Mouse (Mus musculus) liver, embryonic 12.5 days (tissue): ENCODE results near the gene Hdgfl2. TPM values are rescaled to one million over a fixed set of nuclear protein-coding genes. Genes with fewer than 3 reads are reported as not detected.

Experiments
- ATAC-seq: fragments of 200-750 bp; cut with Nextera tagmentation; 2 replicates; pipeline ENCODE4 v1.8.0; 2017; ENCODE audit warnings: moderate number of reproducible peaks, mild to moderate bottlenecking, moderate library complexity
- H3K27ac ChIP-seq: fragments of 300-500 bp; sonication (generic); 2 replicates; pipeline ENCODE4 v1.5.1; 2016; ENCODE audit warnings: mild to moderate bottlenecking
- H3K27me3 ChIP-seq: fragments of 300-500 bp; sonication (generic); replicated peaks from 2 replicates; pipeline ENCODE4 v1.6.1; 2016; ENCODE audit warnings: mild to moderate bottlenecking, moderate library complexity
- H3K36me3 ChIP-seq: fragments of 300-500 bp; sonication (generic); 2 replicates; pipeline ENCODE4 v1.6.1; 2016; ENCODE audit warnings: mild to moderate bottlenecking, moderate library complexity
- H3K4me1 ChIP-seq: fragments of 300-500 bp; sonication (generic); 2 replicates; pipeline ENCODE4 v1.6.1; 2016
- H3K4me2 ChIP-seq: fragments of 300-500 bp; sonication (generic); 2 replicates; pipeline ENCODE4 v1.6.1; 2016; ENCODE audit warnings: mild to moderate bottlenecking, moderate library complexity
- H3K4me3 ChIP-seq: fragments of 300-500 bp; sonication (generic); 2 replicates; pipeline ENCODE4 v1.5.1; 2016; ENCODE audit warnings: mild to moderate bottlenecking, moderate library complexity
- H3K9ac ChIP-seq: fragments of 300-500 bp; sonication (generic); 2 replicates; pipeline ENCODE4 v1.6.1; 2016; ENCODE audit warnings: mild to moderate bottlenecking, moderate library complexity
- H3K9me3 ChIP-seq: fragments of 300-500 bp; sonication (generic); replicated peaks from 2 replicates; pipeline ENCODE4 v1.6.1; 2016; ENCODE audit warnings: mild to moderate bottlenecking, moderate library complexity
- WGBS: fragments of 180-500 bp; shearing (Covaris S2); methylation state at CpG from one replicate; pipeline ENCODE4 v1.1.7; 2016; ENCODE audit not compliant: insufficient replicate concordance; 5-methylcytosine and 5-hydroxymethylcytosine counted together
- polyA plus RNA-seq: library from polyadenylated mRNA; unstranded; fragments of >200 nt; fragmentation: Nextera tagmentation; extraction: Ambion mirVana; gene quantifications from 2 replicates; pipeline ENCODE4 v1.2.1, GENCODE M21; 2016

Gene Hdgfl2
- polyA plus RNA-seq, 1 experiment from 2014 or later: 89.4 TPM

DNA sequence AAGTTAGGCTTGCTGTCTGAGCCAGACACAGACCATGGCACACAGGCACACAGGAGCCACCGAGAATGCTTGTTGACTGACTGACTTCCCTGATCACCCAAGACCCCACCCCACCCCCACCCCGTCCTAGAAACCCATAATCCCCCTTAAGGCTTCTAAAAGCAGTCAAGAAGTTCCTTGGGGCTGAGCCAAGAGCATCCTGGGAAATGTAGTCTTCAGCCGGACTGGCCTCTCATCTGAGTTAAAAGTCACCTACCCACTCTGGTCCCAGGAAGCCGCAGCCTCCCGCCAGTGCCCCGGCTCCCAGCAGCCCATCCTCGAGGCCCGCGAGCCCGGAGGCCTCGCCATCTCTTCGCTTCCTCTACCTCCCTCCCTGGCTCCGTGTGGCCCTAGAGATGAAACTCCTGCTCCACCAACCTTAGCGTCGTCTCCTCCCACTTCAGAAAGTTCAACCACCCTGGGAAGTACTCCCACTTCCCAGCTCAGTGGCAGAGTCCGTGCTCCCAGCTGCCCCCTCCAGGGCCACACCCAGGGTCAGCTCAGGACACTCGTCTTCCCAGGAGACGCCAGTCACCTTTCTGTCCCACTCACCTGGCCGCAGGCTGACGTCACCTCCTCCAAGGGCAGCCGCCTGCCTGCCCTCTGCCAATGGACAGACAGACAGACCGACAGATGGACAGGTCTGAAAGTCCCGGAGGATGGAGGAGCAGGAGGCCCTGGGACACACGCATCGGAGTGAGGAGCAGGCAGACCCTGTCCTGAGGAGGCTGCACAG, 58.6 kb downstream of the Hdgfl2 start:
- no peak overlapping the region for H3K4me3 ChIP-seq
- peaks cover 63% of the 10 kb centered on the region for H3K4me1 ChIP-seq
- peaks cover 66% of the 10 kb centered on the region for H3K27me3 ChIP-seq
- no peak overlapping the region for H3K27ac ChIP-seq
- no peaks in the 10 kb centered on the region for H3K9me3 ChIP-seq
- H3K9ac ChIP-seq: no peak overlapping the region
- WGBS: 25% methylated on average over 25 of the region's 25 CpGs
- no peak for ATAC-seq
- peak overlapping the region; percentile 13; the same call in 1 of the 2 replicates for H3K4me2 ChIP-seq
- no peaks in the 10 kb centered on the region for H3K36me3 ChIP-seq

- peaks cover 50% of the 10 kb centered on the region for H3K4me1 ChIP-seq
- H3K36me3 ChIP-seq: no peaks in the 10 kb centered on the region
- peak overlapping the region; percentile 90 for H3K4me2 ChIP-seq
- H3K9ac ChIP-seq: peak overlapping the region; percentile 46
- H3K27ac ChIP-seq: no peak overlapping the region
- H3K9me3 ChIP-seq: no peaks in the 10 kb centered on the region
- 7% methylated on average over 21 of the region's 21 CpGs for WGBS
- H3K4me3 ChIP-seq: peak overlapping the region; percentile 62
- ATAC-seq: no peak
- peaks cover 79% of the 10 kb centered on the region for H3K27me3 ChIP-seq
These were observed 59.9 kb downstream of the Hdgfl2 start for GRCm38 (mm10) chr17:56139355-56139754.

DNA sequence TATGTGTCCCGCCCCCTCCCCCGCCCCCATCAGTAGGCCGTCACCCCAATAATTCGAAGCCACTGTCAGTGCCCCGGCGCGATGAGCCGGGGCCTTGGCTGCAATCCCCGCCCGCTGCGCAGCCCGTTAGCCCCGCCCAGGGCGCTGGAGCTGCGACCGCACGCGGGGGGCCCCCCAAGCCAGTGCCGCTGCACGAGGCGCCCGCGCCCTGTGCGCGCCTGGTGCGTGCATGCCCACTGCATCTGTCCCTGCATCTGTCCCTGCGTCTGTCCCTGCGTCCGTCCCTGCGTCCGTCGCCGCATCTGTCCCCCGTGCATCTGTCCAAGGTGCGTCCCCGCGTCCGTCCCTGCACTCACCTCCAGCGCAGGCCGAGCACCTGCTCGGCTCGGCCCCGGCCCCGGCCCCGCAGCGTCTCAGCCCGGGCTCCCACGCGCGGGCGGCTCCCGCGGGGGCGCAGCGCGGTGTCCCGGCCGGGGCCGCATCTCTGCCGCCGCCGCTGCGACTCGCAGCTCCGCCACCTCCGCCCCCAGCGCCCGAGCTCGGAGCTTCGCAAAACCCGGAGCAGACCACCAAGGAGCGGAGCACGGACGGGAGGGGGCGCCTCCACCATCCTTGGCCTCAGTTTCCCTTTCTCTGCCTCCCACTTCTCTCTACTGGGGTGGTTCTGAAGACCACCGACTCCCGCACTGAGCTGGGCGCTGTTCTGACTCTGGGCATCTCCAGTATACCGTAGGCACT, 60.6 kb downstream of the Hdgfl2 start, which contains the start of gene Sema6b:
Sema6b (minus strand) TSS at position 486 of the 738 bp plus-strand sequence.
- Histone ChIP-seq H3K36me3 (no peaks in the 10 kb centered on the region), H3K27ac (no peak within 1 kb of the TSS), H3K4me2 (peak within 1 kb of the TSS; percentile 90), H3K4me3 (peak within 1 kb of the TSS; percentile 62), H3K4me1 (peaks cover 43% of the 10 kb centered on the region), H3K9me3 (no peaks in the 10 kb centered on the region), H3K27me3 (peaks cover 86% of the 10 kb centered on the region), H3K9ac (peak within 1 kb of the TSS; percentile 46)
- ATAC-seq: peak; percentile 19; the same call in 1 of the 2 replicates
- WGBS: 1% methylated on average over 78 of the region's 79 CpGs

DNA sequence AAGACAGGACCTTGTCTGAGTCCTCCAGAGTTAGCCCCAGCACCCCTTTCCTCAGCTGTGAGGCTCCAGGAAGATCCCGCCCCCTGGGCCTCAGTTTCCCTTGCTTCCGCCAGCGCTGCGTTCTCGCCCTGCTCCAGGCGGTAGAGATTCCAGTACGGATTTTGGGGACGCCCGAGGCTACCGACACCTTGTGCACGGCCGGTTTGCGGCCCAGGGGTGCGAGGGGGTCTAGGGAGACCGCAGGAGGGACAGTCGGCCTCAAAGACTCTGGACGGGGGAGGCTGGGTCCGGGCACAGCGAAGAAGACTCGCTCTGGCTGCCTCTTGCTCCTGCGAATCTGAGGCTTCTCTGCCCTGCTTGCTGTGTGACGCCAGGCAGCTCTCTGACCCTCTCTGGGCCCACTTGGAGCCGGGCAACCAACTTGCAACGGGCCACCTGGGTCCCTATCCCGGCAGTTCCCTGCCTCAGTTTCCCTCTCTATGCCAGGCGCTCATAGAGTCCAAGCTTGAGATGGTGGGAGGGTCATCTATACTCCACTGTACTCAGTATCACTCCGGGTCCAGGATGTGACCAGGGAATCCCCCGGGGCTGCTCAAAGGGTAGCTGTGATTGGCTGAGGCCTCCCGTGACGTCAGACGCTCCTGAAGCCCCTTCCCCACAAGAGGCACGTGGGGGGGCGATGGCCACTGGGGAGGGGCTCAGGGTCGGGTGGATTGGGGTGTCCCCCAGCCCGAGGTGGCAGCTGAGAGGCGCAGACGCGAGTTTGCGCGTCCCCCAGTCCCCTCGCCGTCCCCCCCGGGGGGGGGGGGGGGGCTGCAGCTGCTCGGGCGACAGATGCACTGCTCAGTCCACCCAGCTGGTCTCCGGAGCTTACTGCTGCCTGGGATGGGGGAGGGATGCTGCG, 62.5 kb downstream of the Hdgfl2 start:
- Histone ChIP-seq H3K4me3 (peak overlapping the region; percentile 33; the same call in 1 of the 2 replicates), H3K27me3 (peaks cover 100% of the 10 kb centered on the region), H3K9ac (no peak overlapping the region), H3K4me1 (peaks cover 40% of the 10 kb centered on the region), H3K4me2 (peak overlapping the region; percentile 62), H3K36me3 (no peaks in the 10 kb centered on the region), H3K27ac (no peak overlapping the region), H3K9me3 (no peaks in the 10 kb centered on the region)
- no peak; the same call in 1 of the 2 replicates for ATAC-seq
- 4% methylated on average over 40 of the region's 47 CpGs for WGBS

GRCm38 (mm10) chr17:56144546-56144945, 65.1 kb downstream of the Hdgfl2 start:
- Histone ChIP-seq H3K36me3 (no peaks in the 10 kb centered on the region), H3K4me3 (no peak overlapping the region), H3K9ac (no peak overlapping the region), H3K9me3 (no peaks in the 10 kb centered on the region), H3K4me1 (peaks cover 26% of the 10 kb centered on the region), H3K27ac (no peak overlapping the region), H3K27me3 (peaks cover 100% of the 10 kb centered on the region), H3K4me2 (no peak overlapping the region)
- no peak for ATAC-seq
- WGBS: 61% methylated on average over 9 of the region's 9 CpGs

DNA sequence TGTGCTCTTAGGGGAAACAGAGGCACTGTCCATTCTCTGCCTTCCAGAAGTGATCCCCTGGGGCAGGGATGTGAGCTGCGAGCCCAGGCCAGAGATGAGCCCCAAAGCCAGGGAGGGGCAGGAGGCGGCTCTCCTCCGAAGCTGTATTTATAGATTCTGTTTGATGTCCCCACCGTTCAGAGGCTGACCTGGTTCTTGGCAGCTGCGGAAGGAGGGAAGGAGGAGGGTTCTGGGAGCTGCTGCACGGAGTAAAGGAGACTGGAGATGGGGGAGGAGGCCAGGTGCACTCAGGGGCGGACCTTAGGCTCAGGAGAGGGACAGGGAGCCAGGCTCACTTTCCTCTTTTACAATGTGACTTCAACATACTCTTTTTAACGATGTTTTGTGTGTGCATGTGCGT, 66.7 kb downstream of the Hdgfl2 start:
- ATAC-seq: no peak
- no peaks in the 10 kb centered on the region for H3K36me3 ChIP-seq
- H3K9me3 ChIP-seq: no peaks in the 10 kb centered on the region
- peaks cover 14% of the 10 kb centered on the region for H3K4me1 ChIP-seq
- H3K27ac ChIP-seq: no peak overlapping the region
- H3K9ac ChIP-seq: no peak overlapping the region
- H3K27me3 ChIP-seq: peaks cover 100% of the 10 kb centered on the region
- WGBS: 25% methylated on average over 9 of the region's 9 CpGs
- H3K4me2 ChIP-seq: no peak overlapping the region
- H3K4me3 ChIP-seq: no peak overlapping the region

GRCm38 (mm10) chr17:56147420-56147819, 68.0 kb downstream of the Hdgfl2 start:
- H3K27ac ChIP-seq: no peak overlapping the region
- 57% methylated on average over 12 of the region's 12 CpGs for WGBS
- no peaks in the 10 kb centered on the region for H3K36me3 ChIP-seq
- no peak overlapping the region for H3K4me3 ChIP-seq
- no peak overlapping the region for H3K9ac ChIP-seq
- ATAC-seq: no peak
- H3K4me1 ChIP-seq: peaks cover 1% of the 10 kb centered on the region
- no peaks in the 10 kb centered on the region for H3K9me3 ChIP-seq
- H3K4me2 ChIP-seq: no peak overlapping the region
- peaks cover 92% of the 10 kb centered on the region for H3K27me3 ChIP-seq

DNA sequence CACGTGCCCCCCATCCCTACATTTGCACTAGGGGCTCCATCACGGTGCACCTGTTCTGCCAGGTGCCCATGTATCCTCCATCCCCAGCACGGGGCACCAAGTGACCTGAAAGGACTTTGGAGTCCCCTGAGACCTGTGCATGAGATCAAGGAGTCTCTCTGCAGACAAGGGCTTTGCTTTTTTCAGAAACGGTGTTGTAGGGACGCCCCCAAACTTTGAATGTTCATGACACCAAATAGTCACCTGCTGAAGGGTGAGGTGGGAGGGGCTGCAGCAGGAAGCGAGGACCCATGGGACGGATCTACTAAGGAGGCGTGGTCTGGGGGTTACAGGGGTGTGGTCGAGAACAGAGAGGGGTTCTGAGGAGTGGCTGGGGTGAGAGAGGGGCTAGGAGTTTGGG, 68.8 kb downstream of the Hdgfl2 start:
- Histone ChIP-seq H3K9ac (no peak overlapping the region), H3K36me3 (no peaks in the 10 kb centered on the region), H3K4me2 (no peak overlapping the region), H3K4me3 (no peak overlapping the region), H3K9me3 (no peaks in the 10 kb centered on the region), H3K27ac (no peak overlapping the region), H3K27me3 (peaks cover 89% of the 10 kb centered on the region), H3K4me1 (no peaks in the 10 kb centered on the region; the same call in 1 of the 2 replicates)
- ATAC-seq: no peak
- 19% methylated on average over 9 of the region's 9 CpGs for WGBS

DNA sequence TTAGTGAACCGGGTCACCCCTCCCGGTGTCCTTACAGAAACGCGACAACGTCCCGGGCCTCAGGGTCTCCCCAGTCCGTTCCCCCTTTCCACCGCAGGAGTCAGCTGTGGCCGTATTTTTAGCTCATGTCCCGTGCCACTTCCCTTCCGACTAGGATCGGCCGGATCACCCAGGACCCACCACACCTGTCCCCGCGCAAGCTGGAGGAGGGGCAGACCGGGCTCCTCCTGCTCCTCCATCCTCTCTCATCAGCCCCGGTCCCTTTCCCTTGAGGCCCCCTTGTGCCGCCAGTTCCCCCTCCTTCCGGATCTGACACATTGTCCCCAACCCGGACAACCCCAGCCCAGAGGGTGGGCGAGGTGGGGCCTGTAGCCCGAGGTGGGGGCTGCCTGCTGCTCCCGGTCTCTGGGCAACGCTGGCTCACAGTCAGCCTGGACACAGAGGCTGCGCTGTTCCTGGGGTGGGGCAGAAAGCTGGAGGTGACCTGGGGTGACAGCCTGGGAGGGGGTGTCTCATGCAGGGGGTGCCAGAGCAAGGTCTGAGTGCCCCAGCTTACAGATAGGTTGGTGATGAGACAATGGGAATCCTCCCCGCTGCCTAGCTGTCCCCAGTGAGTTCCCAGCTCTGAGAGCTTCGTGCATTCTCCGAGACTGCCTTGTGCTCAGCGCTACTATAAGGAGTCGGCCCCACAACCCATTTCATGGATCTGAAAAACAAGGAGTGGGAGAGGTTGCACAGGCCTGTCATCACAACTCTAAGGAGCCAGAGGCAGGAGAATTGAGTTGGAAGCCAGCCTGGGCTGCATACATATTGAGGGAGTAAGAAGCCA, 69.6 kb downstream of the Hdgfl2 start:
- H3K4me3 ChIP-seq: no peak overlapping the region; the same call in 1 of the 2 replicates
- no peak overlapping the region for H3K9ac ChIP-seq
- 4% methylated on average over 30 of the region's 30 CpGs for WGBS

GRCm38 (mm10) chr17:56149897-56150296, 70.5 kb downstream of the Hdgfl2 start:
- no peak for ATAC-seq
- WGBS: 30% methylated on average over 2 of the region's 2 CpGs
- Histone ChIP-seq H3K4me1 (no peaks in the 10 kb centered on the region; the same call in 1 of the 2 replicates), H3K9ac (no peak overlapping the region), H3K9me3 (no peaks in the 10 kb centered on the region), H3K27ac (no peak overlapping the region), H3K36me3 (no peaks in the 10 kb centered on the region), H3K27me3 (peaks cover 88% of the 10 kb centered on the region), H3K4me3 (no peak overlapping the region), H3K4me2 (no peak overlapping the region)

More for the DNA sequence above, 69.6 kb downstream of the Hdgfl2 start:
- H3K9me3 ChIP-seq: no peaks in the 10 kb centered on the region
- H3K27me3 ChIP-seq: peaks cover 89% of the 10 kb centered on the region
- H3K4me1 ChIP-seq: no peaks in the 10 kb centered on the region; the same call in 1 of the 2 replicates
- H3K27ac ChIP-seq: no peak overlapping the region
- no peak for ATAC-seq
- H3K36me3 ChIP-seq: no peaks in the 10 kb centered on the region
- H3K4me2 ChIP-seq: peak overlapping the region; percentile 19; the same call in 1 of the 2 replicates
